Mouse (Mus musculus): ENCODE data around the gene Kcnab1. TPM values are rescaled to one million over a fixed set of nuclear protein-coding genes. Genes with fewer than 3 reads are reported as not detected.
A peak's percentile ranks its signal among the peaks of the same experiment; 100 is the strongest.

The Kcnab1 gene
- polyA plus RNA-seq, 1 experiment from 2014 or later, result 11.4 TPM

DNA sequence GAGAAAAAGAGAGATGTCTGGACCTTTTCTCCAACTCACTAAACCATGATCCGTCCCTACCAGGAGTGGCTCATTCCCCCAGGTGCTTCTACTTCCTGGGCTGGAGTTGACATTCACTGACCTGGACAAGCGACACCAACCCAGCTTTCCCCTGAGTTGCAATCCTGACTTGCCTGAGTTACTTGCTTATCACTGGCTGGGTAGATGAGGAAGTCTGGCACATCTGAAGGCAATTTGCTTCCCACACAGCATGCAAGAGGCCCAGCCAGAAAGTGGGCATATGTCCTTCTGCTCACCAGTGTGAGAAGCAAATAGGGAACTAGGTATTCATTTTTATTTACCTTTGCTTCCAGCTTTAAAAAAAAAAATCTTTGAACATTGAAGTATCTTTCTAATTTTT lies 174.2 kb downstream of the Kcnab1 start:
- Histone ChIP-seq H3K9ac (no peak overlapping the region), H3K9me3 (ENCODE audit: control insufficient read depth, low read length) (0 out of 2 replicates have a peak, but pooled peaks cover 7% of the 10 kb centered on the region), H3K4me2 (replicated peaks) (no peak overlapping the region), H3K27ac (no peak overlapping the region), H3K4me1 (replicated peaks; ENCODE audit: control insufficient read depth, insufficient read depth, low read length) (no peaks in the 10 kb centered on the region), H3K4me3 (replicated peaks; ENCODE audit: low read length) (no peak overlapping the region), H3K36me3 (replicated peaks; ENCODE audit: control insufficient read depth, insufficient read depth) (no peaks in the 10 kb centered on the region), H3K27me3 (ENCODE audit: control insufficient read depth, insufficient read depth, low read length) (no peaks in the 10 kb centered on the region)
- ATAC-seq (ENCODE audit: low FRiP score), result no peak
- no peak for DNase-seq (ENCODE audit: low spot score)
- WGBS, result 93% methylated on average over 2 of the region's 2 CpGs

DNA sequence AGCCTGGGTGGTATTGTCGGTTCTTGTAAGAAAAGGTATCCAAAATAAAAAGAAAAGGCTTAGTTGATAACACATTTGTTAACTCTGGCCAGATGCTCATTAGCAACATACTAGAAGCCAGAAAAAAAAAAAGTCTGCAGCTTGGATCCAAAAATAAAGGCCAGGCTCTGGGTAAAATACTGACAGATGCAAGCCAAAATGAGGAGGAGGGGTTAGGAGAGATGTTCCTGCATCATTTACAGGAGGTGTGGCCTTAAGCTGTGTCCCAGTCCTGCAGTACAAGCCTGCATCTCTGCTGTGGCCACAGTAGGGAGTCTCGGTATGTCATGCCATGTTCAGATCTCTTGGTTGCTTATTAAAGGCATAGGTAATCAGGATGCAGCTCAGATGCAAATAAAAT lies 179.8 kb downstream of the Kcnab1 start:
- H3K4me2 ChIP-seq (replicated peaks), result no peak overlapping the region
- ATAC-seq (ENCODE audit: low FRiP score) (no peak), DNase-seq (ENCODE audit: low spot score) (no peak)
- 86% methylated on average over 2 of the region's 2 CpGs for WGBS
- H3K4me3 ChIP-seq (replicated peaks; ENCODE audit: low read length), result no peak overlapping the region
- H3K9ac ChIP-seq, result no peak overlapping the region
- 0 out of 2 replicates have a peak, but pooled peaks cover 7% of the 10 kb centered on the region for H3K9me3 ChIP-seq (ENCODE audit: control insufficient read depth, low read length)
- no peaks in the 10 kb centered on the region for H3K27me3 ChIP-seq (ENCODE audit: control insufficient read depth, insufficient read depth, low read length)
- no peaks in the 10 kb centered on the region for H3K36me3 ChIP-seq (replicated peaks; ENCODE audit: control insufficient read depth, insufficient read depth)
- H3K4me1 ChIP-seq (replicated peaks; ENCODE audit: control insufficient read depth, insufficient read depth, low read length), result no peaks in the 10 kb centered on the region
- H3K27ac ChIP-seq, result no peak overlapping the region

DNA sequence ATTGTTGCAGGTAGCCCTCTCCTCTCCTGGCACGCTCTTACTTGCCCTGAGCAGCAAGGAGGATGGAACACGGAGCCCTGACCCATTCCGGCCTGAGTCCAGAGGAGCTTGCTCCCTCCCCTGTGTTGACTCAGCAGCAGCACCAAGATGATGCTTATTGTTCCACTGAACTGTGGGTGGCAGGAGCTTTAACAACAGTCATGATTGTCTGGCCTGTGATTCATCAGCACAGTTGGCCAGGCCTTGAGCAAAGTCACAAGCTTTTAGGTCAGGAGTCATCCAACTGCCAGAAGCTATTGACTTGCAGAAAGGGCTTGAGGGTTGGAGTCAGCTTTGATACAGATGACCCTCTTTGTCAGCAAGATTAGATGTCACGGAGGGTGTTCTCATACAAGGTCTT lies 187.8 kb downstream of the Kcnab1 start:
- H3K4me1 ChIP-seq (replicated peaks; ENCODE audit: control insufficient read depth, insufficient read depth, low read length), result no peaks in the 10 kb centered on the region
- ATAC-seq (ENCODE audit: low FRiP score), result no peak
- H3K27ac ChIP-seq, result no peak overlapping the region
- no peaks in the 10 kb centered on the region for H3K36me3 ChIP-seq (replicated peaks; ENCODE audit: control insufficient read depth, insufficient read depth)
- 19% methylated on average over 4 of the region's 4 CpGs for WGBS
- H3K9me3 ChIP-seq (ENCODE audit: control insufficient read depth, low read length), result no peaks in the 10 kb centered on the region
- H3K4me3 ChIP-seq (replicated peaks; ENCODE audit: low read length), result no peak overlapping the region
- no peaks in the 10 kb centered on the region for H3K27me3 ChIP-seq (ENCODE audit: control insufficient read depth, insufficient read depth, low read length)
- no peak overlapping the region for H3K9ac ChIP-seq
- no peak overlapping the region for H3K4me2 ChIP-seq (replicated peaks)
- DNase-seq (ENCODE audit: low spot score), result no peak

DNA sequence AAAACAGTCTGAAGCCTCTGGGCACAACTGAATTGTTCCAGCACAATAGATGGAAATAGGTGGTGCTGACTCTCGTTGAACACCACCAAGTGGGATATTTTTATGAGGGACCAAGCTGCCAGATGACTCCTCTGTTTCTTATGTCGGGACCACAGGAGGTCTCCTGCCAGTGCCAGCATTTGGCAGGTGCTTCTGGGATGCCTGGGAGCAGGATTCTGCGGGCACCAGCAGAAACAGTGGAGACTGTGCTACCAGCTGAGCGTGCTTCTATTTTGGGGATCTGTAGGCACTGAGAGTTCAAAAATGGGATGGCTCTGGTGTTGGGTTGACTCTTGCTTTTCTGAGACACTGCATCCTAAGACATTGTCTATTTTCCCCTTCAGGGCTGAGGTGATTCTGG lies 190.0 kb downstream of the Kcnab1 start:
- ATAC-seq (ENCODE audit: low FRiP score) (no peak), DNase-seq (ENCODE audit: low spot score) (no peak)
- Histone ChIP-seq H3K27me3 (ENCODE audit: control insufficient read depth, insufficient read depth, low read length) (no peaks in the 10 kb centered on the region), H3K4me1 (replicated peaks; ENCODE audit: control insufficient read depth, insufficient read depth, low read length) (0 out of 2 replicates have a peak, but pooled peaks cover 5% of the 10 kb centered on the region), H3K4me2 (replicated peaks) (no peak overlapping the region), H3K27ac (no peak overlapping the region), H3K9me3 (ENCODE audit: control insufficient read depth, low read length) (no peaks in the 10 kb centered on the region), H3K9ac (no peak overlapping the region), H3K36me3 (replicated peaks; ENCODE audit: control insufficient read depth, insufficient read depth) (no peaks in the 10 kb centered on the region), H3K4me3 (replicated peaks; ENCODE audit: low read length) (no peak overlapping the region)
- WGBS, result 84% methylated on average over 4 of the region's 4 CpGs

DNA sequence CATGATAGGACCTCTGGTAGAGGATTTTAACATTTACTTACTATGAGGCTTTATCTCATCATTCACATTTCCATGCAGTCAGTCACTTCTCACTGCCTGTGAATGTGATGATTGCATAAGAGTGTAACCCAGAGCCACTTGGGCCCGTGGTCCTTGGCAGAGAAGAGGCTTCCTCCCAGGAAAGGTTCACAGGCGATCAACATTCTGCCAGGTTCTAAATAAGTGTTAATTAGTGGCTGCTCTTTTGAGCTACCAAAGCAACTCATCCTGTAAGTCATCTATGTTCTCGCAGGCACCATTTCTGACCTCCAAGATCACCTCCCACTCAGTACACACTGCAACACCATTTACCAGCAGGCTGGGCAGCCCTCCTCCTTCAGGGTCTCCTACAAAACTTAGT lies 192.3 kb downstream of the Kcnab1 start:
- Histone ChIP-seq H3K27me3 (ENCODE audit: control insufficient read depth, insufficient read depth, low read length) (no peaks in the 10 kb centered on the region), H3K4me2 (replicated peaks) (no peak overlapping the region), H3K36me3 (replicated peaks; ENCODE audit: control insufficient read depth, insufficient read depth) (no peaks in the 10 kb centered on the region), H3K27ac (no peak overlapping the region), H3K9ac (no peak overlapping the region), H3K4me3 (replicated peaks; ENCODE audit: low read length) (no peak overlapping the region), H3K4me1 (replicated peaks; ENCODE audit: control insufficient read depth, insufficient read depth, low read length) (0 out of 2 replicates have a peak, but pooled peaks cover 5% of the 10 kb centered on the region), H3K9me3 (ENCODE audit: control insufficient read depth, low read length) (no peaks in the 10 kb centered on the region)
- 66% methylated on average over 3 of the region's 3 CpGs for WGBS
- ATAC-seq (ENCODE audit: low FRiP score) (no peak), DNase-seq (ENCODE audit: low spot score) (no peak)

DNA sequence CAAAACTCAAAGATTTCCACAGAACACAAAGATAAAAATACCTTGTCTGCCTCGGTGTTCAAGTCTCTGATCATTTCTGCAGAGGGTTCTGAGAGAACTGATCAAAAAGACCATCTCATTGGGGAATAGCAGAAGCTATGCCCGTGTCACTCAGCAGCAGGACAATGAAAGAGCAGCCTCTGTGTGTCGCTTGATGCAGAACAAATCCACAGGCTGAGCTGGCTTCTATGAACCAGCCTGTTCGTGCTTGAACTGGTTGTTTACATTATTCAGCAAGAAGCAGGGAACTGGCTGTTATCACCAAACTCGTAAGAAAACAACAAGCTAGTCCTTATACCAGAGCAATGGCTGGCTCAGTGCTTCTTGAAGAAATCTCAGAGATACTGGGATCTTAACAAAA lies 193.4 kb downstream of the Kcnab1 start:
- ATAC-seq (ENCODE audit: low FRiP score), result no peak
- 8% methylated on average over 5 of the region's 5 CpGs for WGBS
- no peak overlapping the region for H3K4me3 ChIP-seq (replicated peaks; ENCODE audit: low read length)
- H3K4me2 ChIP-seq (replicated peaks), result no peak overlapping the region
- H3K9me3 ChIP-seq (ENCODE audit: control insufficient read depth, low read length), result no peaks in the 10 kb centered on the region
- no peak overlapping the region for H3K27ac ChIP-seq
- H3K9ac ChIP-seq, result no peak overlapping the region
- H3K4me1 ChIP-seq (replicated peaks; ENCODE audit: control insufficient read depth, insufficient read depth, low read length), result 0 out of 2 replicates have a peak, but pooled peaks cover 5% of the 10 kb centered on the region
- peak; percentile 38 for DNase-seq (ENCODE audit: low spot score)
- H3K36me3 ChIP-seq (replicated peaks; ENCODE audit: control insufficient read depth, insufficient read depth), result no peaks in the 10 kb centered on the region
- H3K27me3 ChIP-seq (ENCODE audit: control insufficient read depth, insufficient read depth, low read length), result no peaks in the 10 kb centered on the region

DNA sequence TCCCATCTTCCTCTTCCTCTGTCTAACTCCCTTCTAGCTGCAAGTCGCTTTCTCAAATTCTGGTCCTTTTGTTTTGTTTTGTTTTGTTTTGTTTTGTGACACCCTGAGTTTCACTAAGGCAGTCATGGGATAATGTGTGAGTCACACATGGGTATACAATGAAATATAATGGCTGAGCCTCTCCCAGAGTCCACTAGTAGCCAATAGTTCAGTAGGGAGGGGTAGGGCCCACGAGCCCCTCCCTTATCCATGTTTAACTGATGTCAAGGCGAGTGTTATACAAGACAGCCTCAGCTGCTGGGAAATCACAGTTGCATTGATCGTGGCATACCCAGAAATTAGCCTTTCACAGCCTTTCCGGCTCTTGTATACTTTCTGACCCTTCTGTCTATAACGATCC lies 206.7 kb downstream of the Kcnab1 start:
- DNase-seq (ENCODE audit: low spot score), result no peak
- no peak overlapping the region for H3K4me2 ChIP-seq (replicated peaks)
- H3K9me3 ChIP-seq (ENCODE audit: control insufficient read depth, low read length), result no peaks in the 10 kb centered on the region
- ATAC-seq (ENCODE audit: low FRiP score), result no peak
- H3K27ac ChIP-seq, result no peak overlapping the region
- H3K9ac ChIP-seq, result no peak overlapping the region
- 70% methylated on average over 6 of the region's 6 CpGs for WGBS
- no peaks in the 10 kb centered on the region for H3K4me1 ChIP-seq (replicated peaks; ENCODE audit: control insufficient read depth, insufficient read depth, low read length)
- no peaks in the 10 kb centered on the region for H3K36me3 ChIP-seq (replicated peaks; ENCODE audit: control insufficient read depth, insufficient read depth)
- no peaks in the 10 kb centered on the region for H3K27me3 ChIP-seq (ENCODE audit: control insufficient read depth, insufficient read depth, low read length)
- H3K4me3 ChIP-seq (replicated peaks; ENCODE audit: low read length), result no peak overlapping the region

DNA sequence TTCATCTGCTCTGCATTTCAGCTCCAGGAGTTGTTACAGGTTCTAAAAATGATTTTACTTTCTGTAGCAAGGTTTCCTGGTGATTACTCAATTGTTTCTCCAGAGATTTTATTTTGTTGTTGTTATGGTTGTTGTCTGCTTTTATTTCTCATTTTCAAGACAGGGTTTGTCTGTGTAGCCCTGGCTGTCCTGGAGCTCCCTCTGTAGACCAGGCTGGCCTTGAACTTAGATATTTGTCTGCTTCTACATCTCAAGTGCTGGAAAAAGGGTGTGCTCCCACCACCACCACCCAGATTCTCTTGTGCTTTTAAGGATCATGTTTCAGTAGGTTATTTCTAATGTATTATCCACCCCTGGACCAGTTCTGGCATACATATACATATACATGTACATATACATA lies 207.6 kb downstream of the Kcnab1 start:
- Histone ChIP-seq H3K27ac (no peak overlapping the region), H3K9ac (no peak overlapping the region), H3K27me3 (ENCODE audit: control insufficient read depth, insufficient read depth, low read length) (no peaks in the 10 kb centered on the region), H3K4me1 (replicated peaks; ENCODE audit: control insufficient read depth, insufficient read depth, low read length) (no peaks in the 10 kb centered on the region), H3K4me2 (replicated peaks) (no peak overlapping the region), H3K4me3 (replicated peaks; ENCODE audit: low read length) (no peak overlapping the region), H3K9me3 (ENCODE audit: control insufficient read depth, low read length) (no peaks in the 10 kb centered on the region), H3K36me3 (replicated peaks; ENCODE audit: control insufficient read depth, insufficient read depth) (no peaks in the 10 kb centered on the region)
- ATAC-seq (ENCODE audit: low FRiP score) (no peak), DNase-seq (ENCODE audit: low spot score) (no peak)

DNA sequence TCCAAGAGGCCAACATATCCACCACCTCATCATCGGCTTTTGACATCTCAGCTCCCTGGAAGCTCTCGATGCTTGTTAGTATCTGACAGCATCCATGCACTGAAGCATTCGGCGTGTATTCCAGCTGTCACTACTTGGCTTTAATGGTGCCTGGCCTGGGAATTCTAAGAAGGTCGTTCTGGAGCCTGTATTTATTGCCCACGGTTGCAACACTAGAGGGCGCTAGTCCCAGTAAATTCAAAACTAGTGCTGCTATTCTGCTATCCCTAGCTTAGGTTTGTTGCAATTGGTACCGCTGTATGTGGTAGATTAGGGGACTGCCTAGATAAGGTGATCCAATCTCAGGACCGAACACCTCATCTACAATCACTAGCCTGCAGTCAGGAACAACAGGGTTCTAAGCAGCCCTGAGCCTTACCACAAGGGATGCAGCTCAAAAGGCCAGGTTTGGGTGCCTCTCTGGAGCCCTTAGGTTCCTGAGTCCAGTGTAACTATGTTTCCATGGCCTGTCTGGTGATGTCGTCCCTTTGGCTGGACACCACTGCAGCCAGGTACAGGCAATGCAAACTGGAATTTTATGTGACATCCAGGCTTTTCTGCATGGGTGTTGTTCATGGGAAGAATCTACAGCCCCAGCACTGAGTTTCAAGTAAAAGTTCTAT lies 208.8 kb downstream of the Kcnab1 start:
- Histone ChIP-seq H3K4me3 (replicated peaks; ENCODE audit: low read length) (no peak overlapping the region), H3K27me3 (ENCODE audit: control insufficient read depth, insufficient read depth, low read length) (no peaks in the 10 kb centered on the region), H3K9ac (no peak overlapping the region), H3K9me3 (ENCODE audit: control insufficient read depth, low read length) (no peaks in the 10 kb centered on the region), H3K4me2 (replicated peaks) (no peak overlapping the region), H3K27ac (no peak overlapping the region), H3K4me1 (replicated peaks; ENCODE audit: control insufficient read depth, insufficient read depth, low read length) (no peaks in the 10 kb centered on the region), H3K36me3 (replicated peaks; ENCODE audit: control insufficient read depth, insufficient read depth) (no peaks in the 10 kb centered on the region)
- ATAC-seq (ENCODE audit: low FRiP score) (no peak), DNase-seq (ENCODE audit: low spot score) (peak; percentile 52)
- 39% methylated on average over 10 of the region's 10 CpGs for WGBS
